Mouse (Mus musculus) cerebellum, adult 9-10 months (tissue): Measurements from ENCODE around the gene Ddx49.

ENCODE experiments used
- DNase-seq: peaks from one replicate; pipeline ENCODE4 v3.0.0; 2022

The Ddx49 gene

GRCm38 (mm10) chr8:70259043-70259442 is 43.2 kb downstream of the Ddx49 start:
- no peak for DNase-seq

GRCm38 (mm10) chr8:70258600-70258999 is 43.7 kb downstream of the Ddx49 start:
- no peak for DNase-seq

GRCm38 (mm10) chr8:70257456-70257855 is 44.8 kb downstream of the Ddx49 start:
- DNase-seq = peak; percentile 65

GRCm38 (mm10) chr8:70254628-70255027 is 47.7 kb downstream of the Ddx49 start:
- no peak for DNase-seq

GRCm38 (mm10) chr8:70247841-70248240 is 54.4 kb downstream of the Ddx49 start:
- no peak for DNase-seq

GRCm38 (mm10) chr8:70246622-70247021 is 55.7 kb downstream of the Ddx49 start:
- no peak for DNase-seq
